Mouse (Mus musculus) hindbrain, embryonic 15.5 days (tissue): ENCODE measurements around the gene Pcmt1. TPM values are rescaled to one million over a fixed set of nuclear protein-coding genes. Genes with fewer than 3 reads are reported as not detected.
"Not testable (repeated sequence)": the region's sequence is repeated elsewhere in the genome, so short reads cannot be mapped to it uniquely, and the experiment has no call there.

Experiments used
- ATAC-seq: fragments of 200-750 bp; cut with Nextera tagmentation; 2 replicates; pipeline ENCODE4 v1.8.0; 2017; ENCODE audit warnings: low read depth, moderate number of reproducible peaks, moderate TSS enrichment; ENCODE audit not compliant: low FRiP score
- H3K27ac ChIP-seq: fragments of 300-500 bp; sonication (generic); replicated peaks from 2 replicates; pipeline ENCODE4 v1.5.1; 2015; ENCODE audit warnings: mild to moderate bottlenecking, inconsistent platforms
- H3K27me3 ChIP-seq: fragments of 300-500 bp; sonication (generic); 2 replicates; pipeline ENCODE4 v1.6.1; 2015; ENCODE audit warnings: control low read depth, inconsistent platforms
- H3K36me3 ChIP-seq: fragments of 300-500 bp; sonication (generic); 2 replicates; pipeline ENCODE4 v1.6.1; 2015; ENCODE audit warnings: control low read depth, inconsistent platforms
- H3K4me1 ChIP-seq: fragments of 300-500 bp; sonication (generic); replicated peaks from 2 replicates; pipeline ENCODE4 v1.6.1; 2015; ENCODE audit warnings: control low read depth, inconsistent platforms
- H3K4me2 ChIP-seq: fragments of 300-500 bp; sonication (generic); 2 replicates; pipeline ENCODE4 v1.6.1; 2015; ENCODE audit warnings: moderate library complexity, mild to moderate bottlenecking, inconsistent platforms
- H3K4me3 ChIP-seq: fragments of 300-500 bp; sonication (generic); 2 replicates; pipeline ENCODE4 v1.5.1; 2015; ENCODE audit warnings: mild to moderate bottlenecking, inconsistent platforms
- H3K9ac ChIP-seq: fragments of 300-500 bp; sonication (generic); 2 replicates; pipeline ENCODE4 v1.6.1; 2015; ENCODE audit warnings: inconsistent platforms
- H3K9me3 ChIP-seq: fragments of 300-500 bp; sonication (generic); 2 replicates; pipeline ENCODE4 v1.6.1; 2016; ENCODE audit warnings: control low read depth, inconsistent platforms
- WGBS: fragments of 180-500 bp; shearing (Covaris S2); methylation state at CpG from one replicate; pipeline ENCODE4 v1.1.7; 2015; 5-methylcytosine and 5-hydroxymethylcytosine counted together
- polyA plus RNA-seq: library from polyadenylated mRNA; unstranded; fragments of >200 nt; fragmentation: Nextera tagmentation; extraction: Ambion mirVana; gene quantifications from 2 replicates; pipeline ENCODE4 v1.2.1, GENCODE M21; 2015

Gene Pcmt1
- polyA plus RNA-seq, 1 experiment from 2014 or later = 172 TPM

DNA sequence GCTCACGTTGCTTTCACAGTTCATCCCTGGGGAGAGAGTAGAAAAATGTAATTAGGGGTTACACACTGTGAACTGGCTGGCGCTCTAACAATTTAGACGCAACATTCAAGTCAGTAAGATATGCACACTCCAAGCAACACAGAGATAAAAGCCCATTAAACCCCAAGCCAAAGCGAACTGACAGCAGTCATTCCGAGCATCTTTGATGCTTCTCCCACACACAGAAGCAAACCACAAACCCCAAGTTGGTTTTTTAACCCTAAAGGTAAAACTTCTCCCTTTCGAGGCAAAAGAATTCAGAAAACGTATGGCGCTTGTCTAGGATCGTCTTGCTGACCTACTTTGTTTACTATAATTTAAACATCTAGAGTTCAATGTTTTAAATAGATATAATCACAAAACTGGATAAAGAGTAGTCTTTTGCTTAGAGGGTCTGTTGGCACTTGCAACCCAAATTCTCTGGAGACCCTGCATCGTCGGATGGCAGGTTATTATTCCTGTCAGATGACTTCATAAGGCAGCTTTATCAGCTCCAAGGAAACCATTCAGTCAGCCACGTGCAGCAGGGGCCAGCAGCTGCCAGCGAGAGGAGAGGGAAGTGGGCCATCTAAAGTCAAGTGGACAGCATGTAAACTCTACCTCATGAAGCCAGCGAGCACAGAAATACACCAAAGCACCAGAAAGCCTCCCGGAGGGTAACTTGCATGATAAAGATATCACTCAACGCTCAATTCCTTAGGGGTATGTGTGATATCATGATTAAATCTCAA is 49.8 kb downstream of the Pcmt1 start:
- Histone ChIP-seq H3K9ac (no peak overlapping the region), H3K36me3 (peaks cover 38% of the 10 kb centered on the region), H3K27ac (no peak overlapping the region), H3K4me2 (no peak overlapping the region), H3K4me3 (no peak overlapping the region), H3K9me3 (no peaks in the 10 kb centered on the region), H3K27me3 (no peaks in the 10 kb centered on the region), H3K4me1 (no peaks in the 10 kb centered on the region)
- no peak for ATAC-seq
- WGBS = 73% methylated on average over 16 of the region's 16 CpGs

DNA sequence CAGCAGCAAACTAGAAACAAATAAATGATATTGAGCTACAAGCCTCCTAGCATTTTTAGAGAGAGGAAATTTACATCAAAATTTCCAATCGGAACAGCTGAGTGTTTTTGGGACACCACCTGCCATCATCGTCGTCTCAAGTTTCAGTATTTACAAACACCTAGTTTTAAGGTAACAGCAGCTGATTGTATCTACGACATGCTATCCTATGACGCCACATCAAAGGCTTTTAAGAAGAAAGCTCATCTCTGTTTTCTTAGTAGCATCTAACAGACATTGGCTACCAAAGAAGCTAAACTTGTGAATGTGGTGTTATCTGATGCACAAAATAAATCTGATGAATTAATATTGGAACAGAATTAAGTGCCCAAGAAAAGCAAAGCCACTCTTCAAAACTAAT is 50.6 kb downstream of the Pcmt1 start:
- WGBS = 94% methylated on average over 5 of the region's 5 CpGs
- no peak overlapping the region for H3K4me3 ChIP-seq
- ATAC-seq = no peak
- H3K36me3 ChIP-seq = peaks cover 38% of the 10 kb centered on the region
- no peaks in the 10 kb centered on the region for H3K9me3 ChIP-seq
- no peaks in the 10 kb centered on the region for H3K27me3 ChIP-seq
- H3K9ac ChIP-seq = no peak overlapping the region
- no peak overlapping the region for H3K27ac ChIP-seq
- no peak overlapping the region for H3K4me2 ChIP-seq
- H3K4me1 ChIP-seq = no peaks in the 10 kb centered on the region

DNA sequence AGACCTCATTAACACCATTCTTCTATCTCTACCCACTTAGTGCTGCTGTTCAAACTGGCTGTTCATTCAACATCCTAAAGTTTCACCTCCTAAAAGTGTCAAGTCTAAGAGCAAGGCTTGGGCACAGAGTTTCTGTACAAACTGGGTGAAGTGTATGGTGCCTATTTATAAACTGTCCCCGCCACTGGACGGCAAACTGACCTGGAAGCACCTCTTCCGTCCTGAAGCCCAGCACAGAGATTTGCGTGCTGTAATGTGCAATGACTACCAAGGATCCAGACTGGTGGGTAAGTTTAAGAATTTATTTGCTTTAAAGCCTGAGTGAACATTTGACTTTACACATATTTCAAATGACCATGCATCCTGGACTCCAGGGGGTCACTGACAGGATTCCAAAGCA is 51.8 kb downstream of the Pcmt1 start:
- no peak for ATAC-seq
- Histone ChIP-seq H3K27me3 (no peaks in the 10 kb centered on the region), H3K9ac (no peak overlapping the region), H3K9me3 (no peaks in the 10 kb centered on the region), H3K4me3 (no peak overlapping the region), H3K27ac (no peak overlapping the region), H3K4me1 (no peaks in the 10 kb centered on the region), H3K36me3 (peaks cover 45% of the 10 kb centered on the region), H3K4me2 (no peak overlapping the region)
- 95% methylated on average over 4 of the region's 4 CpGs for WGBS

DNA sequence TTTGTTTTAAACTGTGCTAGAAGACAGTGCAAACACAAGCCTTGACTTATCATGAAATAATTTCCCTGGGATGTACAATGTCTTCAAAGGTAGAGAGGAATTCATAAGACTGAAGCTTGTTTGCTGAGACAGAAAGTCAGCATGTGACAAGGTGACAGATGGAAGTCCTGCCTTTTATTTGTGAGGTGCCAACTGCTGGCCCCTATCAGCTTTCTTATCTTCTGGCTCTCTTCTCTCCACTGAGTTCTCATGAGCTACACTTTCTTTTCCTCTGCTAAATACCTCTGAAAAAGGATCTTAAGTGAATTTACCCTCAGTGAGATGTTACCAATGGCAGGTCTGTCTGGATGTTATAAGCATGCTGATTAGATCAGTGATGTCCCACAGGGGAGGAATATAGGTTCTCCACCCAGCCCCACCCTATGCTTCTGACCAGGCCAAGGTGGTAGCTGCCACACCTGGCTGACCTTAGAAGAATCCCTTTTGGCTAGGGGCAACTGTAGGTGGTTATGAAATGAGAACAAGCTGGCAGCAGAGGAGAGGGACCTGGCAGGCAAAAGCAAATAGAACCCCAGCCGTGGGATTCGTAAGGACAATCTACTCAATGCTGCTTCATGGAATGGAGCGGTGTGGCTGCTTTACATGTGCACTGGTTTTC is 56.9 kb downstream of the Pcmt1 start:
- WGBS = 94% methylated on average over 3 of the region's 3 CpGs
- Histone ChIP-seq H3K36me3 (peaks cover 33% of the 10 kb centered on the region), H3K9me3 (no peaks in the 10 kb centered on the region)

DNA sequence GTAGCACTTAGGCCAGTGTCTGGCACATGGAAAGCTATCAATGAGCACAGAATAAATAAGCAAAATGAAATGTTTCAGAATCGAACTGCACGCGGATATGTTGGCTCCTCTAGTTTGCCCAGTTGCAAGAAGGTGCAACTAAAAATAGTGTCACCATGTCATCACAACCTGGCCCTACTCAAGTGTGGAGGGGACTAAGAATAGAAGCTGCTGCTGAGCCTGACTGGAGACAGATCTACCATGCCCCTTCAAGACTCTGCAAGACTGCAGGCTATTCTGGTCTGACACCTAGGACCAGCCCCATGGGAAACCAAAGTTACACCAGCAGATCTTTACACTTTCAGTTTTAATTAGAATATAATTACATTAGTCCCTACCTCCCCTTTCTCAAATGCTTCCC is 58.6 kb downstream of the Pcmt1 start:
- WGBS = 97% methylated on average over 3 of the region's 3 CpGs
- no peaks in the 10 kb centered on the region for H3K27me3 ChIP-seq
- no peaks in the 10 kb centered on the region for H3K9me3 ChIP-seq
- no peak overlapping the region for H3K4me2 ChIP-seq
- H3K9ac ChIP-seq = no peak overlapping the region
- no peak overlapping the region for H3K27ac ChIP-seq
- no peak overlapping the region for H3K4me3 ChIP-seq
- H3K36me3 ChIP-seq = peaks cover 25% of the 10 kb centered on the region
- H3K4me1 ChIP-seq = no peaks in the 10 kb centered on the region
- ATAC-seq = no peak

More for the DNA sequence above, 56.9 kb downstream of the Pcmt1 start:
- no peaks in the 10 kb centered on the region for H3K4me1 ChIP-seq
- no peak overlapping the region for H3K27ac ChIP-seq
- no peak for ATAC-seq
- H3K4me3 ChIP-seq = no peak overlapping the region
- no peak overlapping the region for H3K4me2 ChIP-seq
- no peak overlapping the region for H3K9ac ChIP-seq
- no peaks in the 10 kb centered on the region for H3K27me3 ChIP-seq

DNA sequence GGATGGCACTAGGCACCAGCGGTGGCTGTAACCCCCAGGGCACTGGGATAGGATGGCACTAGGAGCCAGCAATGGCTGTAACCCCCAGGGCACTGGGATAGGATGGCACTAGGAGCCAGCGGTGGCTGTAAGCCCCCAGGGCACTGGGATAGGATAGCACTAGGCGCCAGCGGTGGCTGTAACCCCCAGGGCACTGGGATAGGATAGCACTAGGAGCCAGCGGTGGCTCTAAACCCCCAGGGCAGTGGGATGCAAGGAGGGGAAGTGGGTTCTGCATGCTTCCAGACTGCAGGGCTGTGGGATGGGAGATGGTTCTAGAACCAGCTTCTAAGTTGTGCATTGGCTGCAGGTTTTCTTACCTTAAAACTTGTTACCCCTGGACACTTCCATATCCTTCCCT is 60.2 kb downstream of the Pcmt1 start:
- no peak overlapping the region for H3K4me3 ChIP-seq

DNA sequence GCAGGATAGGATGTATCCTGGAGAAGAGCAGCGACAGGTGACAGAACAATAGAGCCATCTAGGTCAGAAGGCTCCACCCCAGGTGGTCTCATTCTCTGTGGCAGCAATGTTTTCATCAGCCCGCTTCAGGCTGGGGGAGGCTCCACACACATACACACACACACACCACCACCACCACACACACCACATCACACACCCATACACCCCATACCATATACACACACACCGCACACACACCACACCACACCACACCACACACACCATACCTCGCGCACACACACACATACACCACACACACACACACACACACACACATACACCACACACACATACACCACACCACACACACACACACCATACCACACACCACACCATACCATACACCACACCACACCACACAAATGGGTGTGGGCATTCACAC is 61.1 kb downstream of the Pcmt1 start:
- H3K27ac ChIP-seq = no peak overlapping the region
- H3K9me3 ChIP-seq = peaks cover 2% of the 10 kb centered on the region; the same call in 1 of the 2 replicates
- H3K4me2 ChIP-seq = no peak overlapping the region
- H3K9ac ChIP-seq = no peak overlapping the region
- WGBS = 81% methylated on average over 5 of the region's 5 CpGs
- H3K4me1 ChIP-seq = no peaks in the 10 kb centered on the region
- H3K27me3 ChIP-seq = no peaks in the 10 kb centered on the region
- H3K4me3 ChIP-seq = no peak overlapping the region
- H3K36me3 ChIP-seq = peaks cover 27% of the 10 kb centered on the region
- ATAC-seq = 0 out of 2 replicates have a peak, but pooled peaks have one; percentile 48

More for the DNA sequence above, 60.2 kb downstream of the Pcmt1 start:
- Histone ChIP-seq H3K27me3 (no peaks in the 10 kb centered on the region), H3K36me3 (peaks cover 26% of the 10 kb centered on the region), H3K27ac (no peak overlapping the region), H3K9ac (no peak overlapping the region), H3K4me1 (no peaks in the 10 kb centered on the region), H3K9me3 (no peaks in the 10 kb centered on the region), H3K4me2 (no peak overlapping the region)
- WGBS = 73% methylated on average over 5 of the region's 5 CpGs
- no peak for ATAC-seq

DNA sequence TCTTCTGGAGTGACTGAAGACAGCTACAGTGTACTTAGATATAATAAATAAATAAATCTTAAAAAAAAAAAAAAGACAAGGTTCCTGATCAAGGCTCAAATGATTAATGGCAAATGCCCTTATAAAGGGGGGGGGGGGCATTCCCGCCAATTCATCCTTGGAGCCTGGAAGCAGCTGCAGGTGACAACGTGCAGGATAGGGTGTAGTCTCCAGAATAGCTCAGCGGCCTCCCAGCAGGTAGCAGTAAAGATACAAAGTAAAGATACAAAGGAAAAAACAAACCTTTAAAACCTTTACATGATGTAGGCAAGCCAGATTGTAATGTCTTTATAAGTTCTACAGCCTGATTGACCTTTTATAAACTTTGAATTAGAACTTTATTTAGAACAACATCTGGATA is 63.4 kb downstream of the Pcmt1 start:
- 35% methylated on average over 3 of the region's 3 CpGs for WGBS
- H3K27me3 ChIP-seq, H3K4me1 ChIP-seq, H3K27ac ChIP-seq, H3K4me2 ChIP-seq, H3K9ac ChIP-seq, H3K9me3 ChIP-seq, H3K4me3 ChIP-seq, ATAC-seq: not testable (repeated sequence)
- H3K36me3 ChIP-seq = peaks cover 16% of the 10 kb centered on the region

DNA sequence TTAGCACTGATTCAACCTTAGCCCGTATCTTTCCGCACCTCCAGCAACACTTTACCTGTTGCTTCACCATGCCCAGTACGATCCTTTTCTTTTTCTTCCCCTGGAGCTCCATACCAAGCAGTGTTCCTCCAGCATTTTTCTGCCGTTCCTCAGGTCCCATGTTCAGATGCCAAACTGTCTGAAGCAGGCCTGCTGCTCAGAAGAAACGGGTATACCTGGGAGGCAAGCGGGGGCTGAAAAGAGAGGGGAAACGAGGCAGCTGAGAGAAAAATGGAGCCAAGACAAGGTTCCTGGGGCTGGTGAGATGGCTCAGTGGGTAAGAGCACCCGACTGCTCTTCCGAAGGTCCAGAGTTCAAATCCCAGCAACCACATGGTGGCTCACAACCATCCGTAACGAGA is 63.8 kb downstream of the Pcmt1 start:
- H3K9me3 ChIP-seq, H3K27me3 ChIP-seq, ATAC-seq, H3K9ac ChIP-seq, H3K4me2 ChIP-seq, H3K27ac ChIP-seq, H3K4me1 ChIP-seq, H3K4me3 ChIP-seq: not testable (repeated sequence)
- peaks cover 13% of the 10 kb centered on the region for H3K36me3 ChIP-seq
- WGBS = 90% methylated on average over 9 of the region's 11 CpGs

DNA sequence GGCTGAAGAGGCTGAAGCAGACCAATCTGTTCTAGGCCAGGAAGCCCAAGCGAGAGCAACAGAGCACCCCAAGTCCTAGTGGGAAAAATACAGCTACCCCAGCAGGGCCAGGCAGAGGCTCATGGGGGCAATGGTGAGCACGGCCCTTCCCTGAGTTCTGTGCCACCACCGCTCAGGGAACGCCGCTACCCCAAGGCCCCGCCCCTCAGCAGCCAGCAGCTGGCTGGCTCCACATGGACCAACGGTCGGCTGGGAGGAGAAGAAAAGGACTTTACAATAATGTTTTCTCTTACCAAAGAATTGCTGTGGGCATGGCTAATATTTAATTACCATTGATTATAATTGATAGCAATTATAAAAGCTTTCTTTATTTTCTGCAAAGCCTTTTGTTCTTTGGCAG is 66.1 kb downstream of the Pcmt1 start:
- Histone ChIP-seq H3K27me3 (no peaks in the 10 kb centered on the region), H3K9me3 (peaks cover 5% of the 10 kb centered on the region), H3K36me3 (peaks cover 24% of the 10 kb centered on the region), H3K27ac (no peak overlapping the region), H3K4me1 (no peaks in the 10 kb centered on the region), H3K4me3 (no peak overlapping the region), H3K9ac (no peak overlapping the region), H3K4me2 (no peak overlapping the region)
- WGBS = 93% methylated on average over 8 of the region's 8 CpGs
- no peak for ATAC-seq

DNA sequence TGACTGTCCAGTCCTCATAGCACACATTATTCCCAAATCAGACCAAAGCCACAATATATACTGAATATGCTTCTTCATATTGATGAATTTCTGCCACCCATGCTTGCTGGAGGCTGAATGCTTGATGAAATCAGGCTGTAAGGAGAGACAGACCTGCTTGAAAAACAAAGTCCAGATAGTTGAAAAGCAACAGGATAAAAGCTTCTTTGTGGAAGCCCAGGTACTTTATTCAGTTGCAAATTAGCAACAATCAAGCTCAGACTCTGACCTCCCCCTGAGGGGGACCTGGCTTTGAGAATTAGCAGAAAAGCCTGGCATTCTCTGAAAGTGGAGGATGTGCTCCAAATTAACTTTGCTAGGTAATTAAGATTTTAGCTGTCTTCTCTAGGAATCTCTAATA is 68.7 kb downstream of the Pcmt1 start:
- ATAC-seq, H3K9me3 ChIP-seq, H3K9ac ChIP-seq, H3K4me2 ChIP-seq, H3K4me1 ChIP-seq, H3K27me3 ChIP-seq, H3K4me3 ChIP-seq, H3K27ac ChIP-seq: not testable (repeated sequence)
- peaks cover 31% of the 10 kb centered on the region for H3K36me3 ChIP-seq

DNA sequence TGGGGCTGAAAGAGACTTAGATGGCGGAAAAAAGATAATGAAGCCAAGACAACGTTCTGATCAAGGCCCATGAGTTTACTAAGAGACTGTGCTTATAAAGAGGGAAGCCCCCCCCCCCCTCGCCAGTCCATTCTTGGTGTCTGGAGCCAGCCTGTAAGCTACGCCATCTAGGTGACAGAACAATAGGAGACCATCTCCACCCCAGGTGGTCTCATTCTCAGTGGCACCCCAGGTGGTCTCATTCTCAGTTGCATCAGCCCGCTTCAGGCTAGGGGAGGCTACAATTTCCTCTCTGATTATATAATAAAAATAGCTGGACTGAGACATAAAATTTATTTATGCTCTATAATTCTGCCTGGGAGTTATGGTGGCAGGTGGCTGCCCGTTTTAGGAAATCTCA is 69.3 kb downstream of the Pcmt1 start:
- 57% methylated on average over 6 of the region's 6 CpGs for WGBS
- H3K4me2 ChIP-seq = no peak overlapping the region
- no peak overlapping the region for H3K27ac ChIP-seq
- H3K4me3 ChIP-seq = no peak overlapping the region
- H3K9me3 ChIP-seq = peaks cover 5% of the 10 kb centered on the region
- no peak overlapping the region for H3K9ac ChIP-seq
- no peaks in the 10 kb centered on the region for H3K27me3 ChIP-seq
- H3K4me1 ChIP-seq = no peaks in the 10 kb centered on the region
- H3K36me3 ChIP-seq = peaks cover 25% of the 10 kb centered on the region
- no peak for ATAC-seq
